Mouse (Mus musculus): ENCODE results near the gene Fads3. TPM values are rescaled to one million over a fixed set of nuclear protein-coding genes. Genes with fewer than 3 reads are reported as not detected.

The Fads3 gene
- total and polyA plus RNA-seq, 2 experiments = 1.4 to 4.8 TPM

- peaks cover 3% of the 10 kb centered on the region for H3K4me1 ChIP-seq (ENCODE audit: control insufficient read depth, insufficient read depth, low read length)
- H3K27ac ChIP-seq (replicated peaks; ENCODE audit: insufficient read depth, low read depth, low read length) = peak overlapping the region; percentile 26
- TF ChIP-seq POLR2A (IDR thresholded peaks at IDR 0.05; ENCODE audit: extremely low read depth, insufficient read depth, low read length) (peak; percentile 63; the same call in 1 of the 2 replicates), CTCF (IDR thresholded peaks at IDR 0.05; ENCODE audit: low read depth, low read length) (no peak)
- peak overlapping the region; percentile 69 for H3K4me3 ChIP-seq (ENCODE audit: insufficient read depth, low read depth, low read length)
- WGBS = 6% methylated on average over 44 of the region's 44 CpGs
- DNase-seq (ENCODE audit: extremely low read depth, low read depth, low spot score) = peak; percentile 80
- H3K79me2 ChIP-seq (ENCODE audit: control insufficient read depth, insufficient read depth, low read length) = no peaks in the 10 kb centered on the region
- no peaks in the 10 kb centered on the region for H3K27me3 ChIP-seq (ENCODE audit: control insufficient read depth, insufficient read depth, low read length)
- H3K9ac ChIP-seq (ENCODE audit: low read depth, low read length) = peak overlapping the region; percentile 81
- no peaks in the 10 kb centered on the region for H3K36me3 ChIP-seq (ENCODE audit: control insufficient read depth, insufficient read depth, low read length)
Measured at GRCm38 (mm10) chr19:10017637-10018526, 23.5 kb upstream of the Fads3 start.

- no peak for DNase-seq (ENCODE audit: extremely low read depth, low read depth, low spot score)
- TF ChIP-seq CTCF (IDR thresholded peaks at IDR 0.05; ENCODE audit: low read depth, low read length) (no peak), POLR2A (IDR thresholded peaks at IDR 0.05; ENCODE audit: extremely low read depth, insufficient read depth, low read length) (no peak)
- Histone ChIP-seq H3K36me3 (ENCODE audit: control insufficient read depth, insufficient read depth, low read length) (no peaks in the 10 kb centered on the region), H3K27me3 (ENCODE audit: control insufficient read depth, insufficient read depth, low read length) (no peaks in the 10 kb centered on the region), H3K27ac (replicated peaks; ENCODE audit: insufficient read depth, low read depth, low read length) (peak overlapping the region; percentile 26; the same call in 1 of the 2 replicates), H3K4me3 (ENCODE audit: insufficient read depth, low read depth, low read length) (peak overlapping the region; percentile 69), H3K9ac (ENCODE audit: low read depth, low read length) (peak overlapping the region; percentile 81), H3K79me2 (ENCODE audit: control insufficient read depth, insufficient read depth, low read length) (no peaks in the 10 kb centered on the region), H3K4me1 (ENCODE audit: control insufficient read depth, insufficient read depth, low read length) (peaks cover 4% of the 10 kb centered on the region)
- 4% methylated on average over 3 of the region's 3 CpGs for WGBS
Measured at GRCm38 (mm10) chr19:10018527-10018818, 22.9 kb upstream of the Fads3 start.

- no peaks in the 10 kb centered on the region for H3K79me2 ChIP-seq (ENCODE audit: control insufficient read depth, insufficient read depth, low read length)
- H3K9ac ChIP-seq (ENCODE audit: low read depth, low read length) = peak overlapping the region; percentile 81
- no peaks in the 10 kb centered on the region for H3K36me3 ChIP-seq (ENCODE audit: control insufficient read depth, insufficient read depth, low read length)
- H3K27ac ChIP-seq (replicated peaks; ENCODE audit: insufficient read depth, low read depth, low read length) = no peak overlapping the region
- no peaks in the 10 kb centered on the region for H3K27me3 ChIP-seq (ENCODE audit: control insufficient read depth, insufficient read depth, low read length)
- peaks cover 5% of the 10 kb centered on the region for H3K4me1 ChIP-seq (ENCODE audit: control insufficient read depth, insufficient read depth, low read length)
- DNase-seq (ENCODE audit: extremely low read depth, low read depth, low spot score) = no peak
- WGBS = 84% methylated on average over 4 of the region's 4 CpGs
- peak overlapping the region; percentile 69 for H3K4me3 ChIP-seq (ENCODE audit: insufficient read depth, low read depth, low read length)
- TF ChIP-seq POLR2A (IDR thresholded peaks at IDR 0.05; ENCODE audit: extremely low read depth, insufficient read depth, low read length) = no peak
- TF ChIP-seq CTCF (IDR thresholded peaks at IDR 0.05; ENCODE audit: low read depth, low read length) = no peak
Measured at GRCm38 (mm10) chr19:10019214-10019760, 22.1 kb upstream of the Fads3 start.

GRCm38 (mm10) chr19:10021981-10022380 is 19.4 kb upstream of the Fads3 start:
- no peak overlapping the region for H3K4me3 ChIP-seq (ENCODE audit: insufficient read depth, low read depth, low read length)
- no peaks in the 10 kb centered on the region for H3K36me3 ChIP-seq (ENCODE audit: control insufficient read depth, insufficient read depth, low read length)
- H3K79me2 ChIP-seq (ENCODE audit: control insufficient read depth, insufficient read depth, low read length) = no peaks in the 10 kb centered on the region
- TF ChIP-seq CTCF (IDR thresholded peaks at IDR 0.05; ENCODE audit: low read depth, low read length) (no peak), POLR2A (IDR thresholded peaks at IDR 0.05; ENCODE audit: extremely low read depth, insufficient read depth, low read length) (no peak)
- H3K4me1 ChIP-seq (ENCODE audit: control insufficient read depth, insufficient read depth, low read length) = peaks cover 11% of the 10 kb centered on the region
- DNase-seq (ENCODE audit: extremely low read depth, low read depth, low spot score) = no peak
- peak overlapping the region; percentile 12; the same call in 1 of the 2 replicates for H3K27ac ChIP-seq (replicated peaks; ENCODE audit: insufficient read depth, low read depth, low read length)
- 73% methylated on average over 2 of the region's 2 CpGs for WGBS
- H3K9ac ChIP-seq (ENCODE audit: low read depth, low read length) = no peak overlapping the region
- H3K27me3 ChIP-seq (ENCODE audit: control insufficient read depth, insufficient read depth, low read length) = no peaks in the 10 kb centered on the region

GRCm38 (mm10) chr19:10022414-10023303 is 18.7 kb upstream of the Fads3 start:
- no peak overlapping the region; the same call in 1 of the 2 replicates for H3K9ac ChIP-seq (ENCODE audit: low read depth, low read length)
- no peaks in the 10 kb centered on the region for H3K79me2 ChIP-seq (ENCODE audit: control insufficient read depth, insufficient read depth, low read length)
- H3K4me3 ChIP-seq (ENCODE audit: insufficient read depth, low read depth, low read length) = no peak overlapping the region
- DNase-seq (ENCODE audit: extremely low read depth, low read depth, low spot score) = no peak
- peak overlapping the region; percentile 70 for H3K27ac ChIP-seq (replicated peaks; ENCODE audit: insufficient read depth, low read depth, low read length)
- 70% methylated on average over 5 of the region's 5 CpGs for WGBS
- no peaks in the 10 kb centered on the region for H3K36me3 ChIP-seq (ENCODE audit: control insufficient read depth, insufficient read depth, low read length)
- no peak for TF ChIP-seq POLR2A (IDR thresholded peaks at IDR 0.05; ENCODE audit: extremely low read depth, insufficient read depth, low read length)
- peak; percentile 47 for TF ChIP-seq CTCF (IDR thresholded peaks at IDR 0.05; ENCODE audit: low read depth, low read length)
- H3K4me1 ChIP-seq (ENCODE audit: control insufficient read depth, insufficient read depth, low read length) = peaks cover 11% of the 10 kb centered on the region
- no peaks in the 10 kb centered on the region for H3K27me3 ChIP-seq (ENCODE audit: control insufficient read depth, insufficient read depth, low read length)

Measured in liver, adult 2 months (tissue).